Mouse (Mus musculus) midbrain, embryonic 12.5 days (tissue): ENCODE measurements at regions not wholly inside any gene's neighbourhood (a gene's known extent, or its start where the extent isn't known, plus 50 kb on each side); places are given as distances from the start of the nearest gene placed in this dataset.
A peak's percentile ranks its signal among the peaks of the same experiment; 100 is the strongest.

Source experiments
- ATAC-seq: fragments of 200-750 bp; cut with Nextera tagmentation; 2 replicates; pipeline ENCODE4 v1.8.0; 2017; ENCODE audit warnings: low read depth, moderate TSS enrichment, moderate library complexity; ENCODE audit not compliant: low FRiP score
- H3K27ac ChIP-seq: fragments of 300-500 bp; sonication (generic); replicated peaks from 2 replicates; pipeline ENCODE4 v1.5.1; 2016; ENCODE audit warnings: mild to moderate bottlenecking
- H3K27me3 ChIP-seq: fragments of 300-500 bp; sonication (generic); 2 replicates; pipeline ENCODE4 v1.6.1; 2016; ENCODE audit warnings: mild to moderate bottlenecking
- H3K36me3 ChIP-seq: fragments of 300-500 bp; sonication (generic); 2 replicates; pipeline ENCODE4 v1.6.1; 2016
- H3K4me1 ChIP-seq: fragments of 300-500 bp; sonication (generic); 2 replicates; pipeline ENCODE4 v1.6.1; 2016
- H3K4me2 ChIP-seq: fragments of 300-500 bp; sonication (generic); replicated peaks from 2 replicates; pipeline ENCODE4 v1.6.1; 2016; ENCODE audit warnings: mild to moderate bottlenecking, moderate library complexity
- H3K4me3 ChIP-seq: fragments of 300-500 bp; sonication (generic); 2 replicates; pipeline ENCODE4 v1.5.1; 2016; ENCODE audit warnings: mild to moderate bottlenecking
- H3K9ac ChIP-seq: fragments of 300-500 bp; sonication (generic); replicated peaks from 2 replicates; pipeline ENCODE4 v1.6.1; 2016; ENCODE audit warnings: mild to moderate bottlenecking, moderate library complexity
- H3K9me3 ChIP-seq: fragments of 300-500 bp; sonication (generic); 2 replicates; pipeline ENCODE4 v1.6.1; 2016; ENCODE audit warnings: mild to moderate bottlenecking
- WGBS: fragments of 180-500 bp; shearing (Covaris S2); methylation state at CpG from one replicate; pipeline ENCODE4 v1.1.7; 2016; 5-methylcytosine and 5-hydroxymethylcytosine counted together

- H3K4me2 ChIP-seq: no peak overlapping the region
- 93% methylated on average over 2 of the region's 2 CpGs for WGBS
Measured at GRCm38 (mm10) chr10:99555021-99555420, 204.4 kb downstream of the Csl start.

GRCm38 (mm10) chr10:99555658-99556352, 203.7 kb downstream of the Csl start:
- Histone ChIP-seq H3K4me2 (no peak overlapping the region), H3K27me3 (no peaks in the 10 kb centered on the region), H3K36me3 (no peaks in the 10 kb centered on the region), H3K4me3 (no peak overlapping the region), H3K9ac (no peak overlapping the region), H3K4me1 (no peaks in the 10 kb centered on the region), H3K9me3 (no peaks in the 10 kb centered on the region), H3K27ac (no peak overlapping the region)
- ATAC-seq: no peak
- WGBS: 79% methylated on average over 12 of the region's 12 CpGs

More at GRCm38 (mm10) chr10:99555021-99555420, 204.4 kb downstream of the Csl start:
- no peak overlapping the region for H3K4me3 ChIP-seq
- no peaks in the 10 kb centered on the region for H3K36me3 ChIP-seq
- no peak overlapping the region for H3K9ac ChIP-seq
- H3K27ac ChIP-seq: no peak overlapping the region
- H3K9me3 ChIP-seq: no peaks in the 10 kb centered on the region
- no peaks in the 10 kb centered on the region for H3K27me3 ChIP-seq
- ATAC-seq: no peak
- H3K4me1 ChIP-seq: no peaks in the 10 kb centered on the region

GRCm38 (mm10) chr10:99556353-99557036, 203.0 kb downstream of the Csl start:
- no peak overlapping the region for H3K4me3 ChIP-seq
- no peak overlapping the region for H3K27ac ChIP-seq
- no peak overlapping the region for H3K4me2 ChIP-seq
- no peak for ATAC-seq
- H3K27me3 ChIP-seq: no peaks in the 10 kb centered on the region
- H3K36me3 ChIP-seq: no peaks in the 10 kb centered on the region
- no peak overlapping the region for H3K9ac ChIP-seq
- no peaks in the 10 kb centered on the region for H3K4me1 ChIP-seq
- WGBS: 67% methylated on average over 11 of the region's 11 CpGs
- no peaks in the 10 kb centered on the region for H3K9me3 ChIP-seq

- H3K4me2 ChIP-seq: no peak overlapping the region
- no peak overlapping the region for H3K4me3 ChIP-seq
- H3K27me3 ChIP-seq: no peaks in the 10 kb centered on the region
- ATAC-seq: no peak
- no peak overlapping the region for H3K27ac ChIP-seq
- no peaks in the 10 kb centered on the region for H3K4me1 ChIP-seq
- H3K36me3 ChIP-seq: no peaks in the 10 kb centered on the region
- H3K9me3 ChIP-seq: no peaks in the 10 kb centered on the region
- WGBS: 84% methylated on average over 5 of the region's 5 CpGs
- no peak overlapping the region for H3K9ac ChIP-seq
Measured at GRCm38 (mm10) chr10:99558656-99559055, 200.8 kb downstream of the Csl start.

- no peak overlapping the region for H3K27ac ChIP-seq
- no peak overlapping the region for H3K4me2 ChIP-seq
- H3K9ac ChIP-seq: no peak overlapping the region
- WGBS: 94% methylated on average over 11 of the region's 11 CpGs
- H3K36me3 ChIP-seq: no peaks in the 10 kb centered on the region
- no peak for ATAC-seq
- H3K27me3 ChIP-seq: no peaks in the 10 kb centered on the region
- no peaks in the 10 kb centered on the region for H3K4me1 ChIP-seq
- no peaks in the 10 kb centered on the region for H3K9me3 ChIP-seq
- no peak overlapping the region for H3K4me3 ChIP-seq
Measured at GRCm38 (mm10) chr10:99561166-99561818, 198.2 kb downstream of the Csl start.

GRCm38 (mm10) chr10:99564605-99565004, 194.9 kb downstream of the Csl start:
- H3K4me3 ChIP-seq: no peak overlapping the region
- H3K27me3 ChIP-seq: no peaks in the 10 kb centered on the region
- no peak for ATAC-seq
- 82% methylated on average over 4 of the region's 4 CpGs for WGBS
- H3K9ac ChIP-seq: no peak overlapping the region
- no peaks in the 10 kb centered on the region for H3K36me3 ChIP-seq
- no peaks in the 10 kb centered on the region for H3K9me3 ChIP-seq
- H3K27ac ChIP-seq: no peak overlapping the region
- no peaks in the 10 kb centered on the region for H3K4me1 ChIP-seq
- no peak overlapping the region for H3K4me2 ChIP-seq

GRCm38 (mm10) chr10:99568424-99568823, 191.0 kb downstream of the Csl start:
- H3K4me2 ChIP-seq: no peak overlapping the region
- no peak overlapping the region for H3K4me3 ChIP-seq
- WGBS: 87% methylated on average over 5 of the region's 5 CpGs
- H3K4me1 ChIP-seq: 0 out of 2 replicates have a peak, but pooled peaks cover 7% of the 10 kb centered on the region
- no peaks in the 10 kb centered on the region for H3K27me3 ChIP-seq
- no peaks in the 10 kb centered on the region for H3K9me3 ChIP-seq
- no peak for ATAC-seq
- H3K27ac ChIP-seq: no peak overlapping the region
- H3K9ac ChIP-seq: no peak overlapping the region
- H3K36me3 ChIP-seq: no peaks in the 10 kb centered on the region

- WGBS: 39% methylated on average over 2 of the region's 2 CpGs
- Histone ChIP-seq H3K36me3 (no peaks in the 10 kb centered on the region), H3K27ac (no peak overlapping the region), H3K9me3 (no peaks in the 10 kb centered on the region), H3K4me2 (no peak overlapping the region), H3K4me3 (no peak overlapping the region), H3K27me3 (no peaks in the 10 kb centered on the region), H3K9ac (no peak overlapping the region), H3K4me1 (0 out of 2 replicates have a peak, but pooled peaks cover 10% of the 10 kb centered on the region)
- ATAC-seq: no peak
Measured at GRCm38 (mm10) chr10:99570190-99570589, 189.3 kb downstream of the Csl start.

GRCm38 (mm10) chr10:99573997-99574396, 185.5 kb downstream of the Csl start:
- no peak overlapping the region for H3K4me2 ChIP-seq
- WGBS: 77% methylated on average over 14 of the region's 14 CpGs
- 0 out of 2 replicates have a peak, but pooled peaks cover 15% of the 10 kb centered on the region for H3K4me1 ChIP-seq
- 0 out of 2 replicates have a peak, but pooled peaks cover 4% of the 10 kb centered on the region for H3K27me3 ChIP-seq
- no peak overlapping the region for H3K4me3 ChIP-seq
- no peak overlapping the region for H3K27ac ChIP-seq
- no peak overlapping the region for H3K9ac ChIP-seq
- no peaks in the 10 kb centered on the region for H3K36me3 ChIP-seq
- no peaks in the 10 kb centered on the region for H3K9me3 ChIP-seq
- ATAC-seq: no peak

GRCm38 (mm10) chr10:99575294-99575693, 184.2 kb downstream of the Csl start:
- 0 out of 2 replicates have a peak overlapping the region, but pooled peaks have one; percentile 25 for H3K27ac ChIP-seq
- no peak overlapping the region for H3K4me3 ChIP-seq
- 49% methylated on average over 7 of the region's 7 CpGs for WGBS
- no peak for ATAC-seq
- no peaks in the 10 kb centered on the region for H3K9me3 ChIP-seq
- H3K4me2 ChIP-seq: no peak overlapping the region
- H3K4me1 ChIP-seq: peaks cover 10% of the 10 kb centered on the region; the same call in 1 of the 2 replicates
- H3K27me3 ChIP-seq: 0 out of 2 replicates have a peak, but pooled peaks cover 4% of the 10 kb centered on the region
- H3K36me3 ChIP-seq: no peaks in the 10 kb centered on the region
- H3K9ac ChIP-seq: no peak overlapping the region

GRCm38 (mm10) chr10:99576301-99576700, 183.2 kb downstream of the Csl start:
- Histone ChIP-seq H3K9ac (no peak overlapping the region), H3K4me1 (peaks cover 8% of the 10 kb centered on the region; the same call in 1 of the 2 replicates), H3K4me3 (no peak overlapping the region), H3K27ac (no peak overlapping the region), H3K36me3 (no peaks in the 10 kb centered on the region), H3K4me2 (no peak overlapping the region), H3K9me3 (no peaks in the 10 kb centered on the region), H3K27me3 (0 out of 2 replicates have a peak, but pooled peaks cover 4% of the 10 kb centered on the region)
- ATAC-seq: no peak
- WGBS: 83% methylated on average over 5 of the region's 5 CpGs
